18 mouse cellular contexts compared by ENCODE assay signal in genomic region chr2:13117896-13118295, GRCm38 (mm10).
A peak's percentile ranks its signal among the peaks of the same experiment; 100 is the strongest.
DNase-seq lines count a peak whose midpoint lies in the region; ATAC-seq and TF ChIP-seq lines count a peak whose summit lies in the region.
"Had no signal": no experiment of that assay in that cellular context is flagged by ENCODE, and none has a peak within 500 bp of the region (broad histone marks: within the 10 kb centered on the region; RNA-seq: fewer than 3 reads in every experiment).

No protein-coding gene starts in this region.

- H3K4me3 ChIP-seq in layer of hippocampus, adult 2 months: no peak overlapping the region
- H3K4me3 ChIP-seq in midbrain, embryonic 11.5 days (ENCODE audit: low read depth, low read length): no peak overlapping the region
- H3K4me3 ChIP-seq in midbrain, embryonic 16.5 days (ENCODE audit: low read depth, low read length): no peak overlapping the region
- H3K4me3 ChIP-seq: embryonic facial prominence, embryonic 10.5 days; embryonic facial prominence, embryonic 12.5 days; forebrain, embryonic 13.5 days; forebrain, embryonic 15.5 days had no signal

- H3K27me3 ChIP-seq in midbrain, embryonic 11.5 days (ENCODE audit: control insufficient read depth, insufficient read depth, low read length): no peaks in the 10 kb centered on the region
- no peaks in the 10 kb centered on the region for H3K27me3 ChIP-seq in midbrain, embryonic 16.5 days (ENCODE audit: control insufficient read depth, insufficient read depth, low read depth, low read length)
- H3K27me3 ChIP-seq: embryonic facial prominence, embryonic 12.5 days; forebrain, embryonic 13.5 days; forebrain, embryonic 15.5 days had no signal

- H3K36me3 ChIP-seq in midbrain, embryonic 11.5 days (ENCODE audit: control insufficient read depth, insufficient read depth, low read length): no peaks in the 10 kb centered on the region
- H3K36me3 ChIP-seq in midbrain, embryonic 16.5 days (ENCODE audit: control insufficient read depth, insufficient read depth, low read length): no peaks in the 10 kb centered on the region
- H3K36me3 ChIP-seq: embryonic facial prominence, embryonic 10.5 days; embryonic facial prominence, embryonic 12.5 days; forebrain, embryonic 15.5 days had no signal

- WGBS in midbrain, embryonic 11.5 days: 62% methylated on average over 4 of the region's 4 CpGs
- WGBS in midbrain, embryonic 16.5 days: 53% methylated on average over 4 of the region's 4 CpGs

- no peak for TF ChIP-seq CTCF in layer of hippocampus, adult 2 months (conservative IDR thresholded peaks at IDR 0.05)

- peak; percentile 18 to 23 for DNase-seq in layer of hippocampus, adult 2 months (ENCODE audit: low spot score in 2 of 2)
- no peak for DNase-seq in layer of hippocampus, adult 11-12 months (ENCODE audit: low spot score)
- peak; percentile 57 for DNase-seq in midbrain, embryonic 11.5 days (ENCODE audit: low spot score, missing footprints)
- no peak for DNase-seq in urinary bladder, postnatal 14 days (ENCODE audit: low spot score)
- DNase-seq: adrenal gland, adult 2 months; adrenal gland, postnatal 10 days; adrenal gland, postnatal 25 days; cerebellum, adult 11-12 months; cerebellum, adult 2 months; cerebellum, adult 9-10 months; cerebellum, postnatal 10 days; cerebellum, postnatal 25 days; forebrain, postnatal 0 days had no signal

- no peak overlapping the region for H3K27ac ChIP-seq in layer of hippocampus, adult 2 months
- H3K27ac ChIP-seq in midbrain, embryonic 11.5 days (ENCODE audit: low read depth, low read length): no peak overlapping the region
- no peak overlapping the region for H3K27ac ChIP-seq in midbrain, embryonic 16.5 days (ENCODE audit: low read length)
- H3K27ac ChIP-seq: embryonic facial prominence, embryonic 10.5 days; embryonic facial prominence, embryonic 12.5 days; forebrain, embryonic 13.5 days; forebrain, embryonic 15.5 days had no signal

- no peaks in the 10 kb centered on the region for H3K4me1 ChIP-seq in midbrain, embryonic 11.5 days (ENCODE audit: control insufficient read depth, insufficient read depth, low read length)
- no peaks in the 10 kb centered on the region for H3K4me1 ChIP-seq in midbrain, embryonic 16.5 days (ENCODE audit: control insufficient read depth, insufficient read depth, low read length)
- H3K4me1 ChIP-seq: embryonic facial prominence, embryonic 12.5 days; forebrain, embryonic 13.5 days; forebrain, embryonic 15.5 days had no signal

- H3K9me3 ChIP-seq in midbrain, embryonic 11.5 days (ENCODE audit: control insufficient read depth, low read length): no peaks in the 10 kb centered on the region
- H3K9me3 ChIP-seq in midbrain, embryonic 16.5 days (replicated peaks; ENCODE audit: control insufficient read depth, low read length, poor library complexity, severe bottlenecking): no peaks in the 10 kb centered on the region
- H3K9me3 ChIP-seq: embryonic facial prominence, embryonic 10.5 days; embryonic facial prominence, embryonic 12.5 days; forebrain, embryonic 13.5 days; forebrain, embryonic 15.5 days had no signal

- no peak overlapping the region for H3K4me2 ChIP-seq in midbrain, embryonic 11.5 days
- H3K4me2 ChIP-seq in midbrain, embryonic 16.5 days (ENCODE audit: low read length): no peak overlapping the region
- H3K4me2 ChIP-seq: embryonic facial prominence, embryonic 12.5 days; forebrain, embryonic 13.5 days; forebrain, embryonic 15.5 days had no signal

- H3K9ac ChIP-seq in midbrain, embryonic 11.5 days (ENCODE audit: low read length): no peak overlapping the region
- H3K9ac ChIP-seq in midbrain, embryonic 16.5 days (ENCODE audit: low read depth, low read length): no peak overlapping the region
- H3K9ac ChIP-seq: embryonic facial prominence, embryonic 12.5 days; forebrain, embryonic 13.5 days; forebrain, embryonic 15.5 days; forebrain, postnatal 0 days had no signal

- ATAC-seq in midbrain, embryonic 11.5 days (ENCODE audit: low FRiP score): no peak
- no peak for ATAC-seq in midbrain, embryonic 16.5 days
- ATAC-seq: forebrain, embryonic 13.5 days; forebrain, embryonic 15.5 days; forebrain, postnatal 0 days had no signal

Comparison
In these comparisons a context has a peak if more than half of its experiments do, and no peak if none do; other contexts are left out.
1. DNase-seq: peak in layer of hippocampus, adult 2 months (2 of 2) and midbrain, embryonic 11.5 days (single experiment); none in layer of hippocampus, adult 11-12 months (single experiment) and urinary bladder, postnatal 14 days (single experiment).